Mouse (Mus musculus) embryo, embryonic 11 days (tissue): ENCODE results near the gene Lrrc55.
A peak's percentile ranks its signal among the peaks of the same experiment; 100 is the strongest.
"Not testable (repeated sequence)": the region's sequence is repeated elsewhere in the genome, so short reads cannot be mapped to it uniquely, and the experiment has no call there.

Source experiments
- DNase-seq: peaks from one replicate; pipeline ENCODE4 v3.0.0-alpha.2; 2015

Lrrc55 gene

DNA sequence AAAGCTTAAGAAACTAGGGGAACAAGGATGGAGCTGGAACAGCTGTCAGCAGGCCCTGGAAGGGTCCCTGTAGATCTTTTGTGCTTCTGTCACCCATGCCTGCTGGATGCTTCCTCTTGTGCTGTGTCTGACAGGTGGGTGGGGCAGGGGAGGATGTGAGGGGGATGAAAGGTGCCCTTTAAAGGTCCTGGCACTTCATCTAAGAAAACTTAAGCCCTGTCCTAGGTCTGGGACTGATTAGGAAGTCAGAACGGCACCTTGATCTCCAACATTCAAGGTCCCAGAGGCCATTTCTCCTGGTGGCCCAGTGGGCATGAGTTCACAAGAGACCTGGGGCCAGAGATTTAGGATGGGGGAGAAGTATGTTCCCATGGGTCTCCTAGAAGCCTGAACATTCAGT, at the start of gene Lrrc55:
Gene Lrrc55, minus strand, starts transcription at position 297 of the 400 bp plus-strand sequence.
- no peak for DNase-seq

DNA sequence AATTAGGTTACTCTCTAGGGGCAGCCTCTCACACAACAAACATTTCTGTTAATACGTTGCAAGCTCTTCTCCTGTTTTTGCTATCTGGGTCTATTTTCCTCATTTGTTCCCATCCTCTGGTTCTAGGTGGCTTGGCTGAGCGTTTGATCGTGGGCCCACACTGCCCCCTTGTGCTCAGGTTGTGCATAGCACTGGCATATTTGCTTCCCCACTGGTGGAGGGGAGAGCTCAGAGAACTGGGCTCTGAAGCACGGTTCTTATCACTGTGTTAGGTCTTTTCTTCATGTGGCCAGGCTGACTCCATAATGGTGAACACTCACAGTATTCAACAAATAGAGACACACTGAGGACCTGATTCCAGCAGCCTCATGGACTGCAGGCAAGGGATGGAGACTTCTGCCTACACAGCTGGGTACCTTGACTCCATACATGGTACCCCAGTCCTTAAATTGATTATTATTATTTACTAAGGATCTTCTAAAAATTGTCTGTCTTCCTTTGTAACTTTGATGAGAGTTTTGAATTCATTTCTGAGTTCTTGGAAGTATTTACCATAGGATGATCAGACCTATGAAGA, 49.6 kb upstream of the Lrrc55 start:
- peak; percentile 72 for DNase-seq

DNA sequence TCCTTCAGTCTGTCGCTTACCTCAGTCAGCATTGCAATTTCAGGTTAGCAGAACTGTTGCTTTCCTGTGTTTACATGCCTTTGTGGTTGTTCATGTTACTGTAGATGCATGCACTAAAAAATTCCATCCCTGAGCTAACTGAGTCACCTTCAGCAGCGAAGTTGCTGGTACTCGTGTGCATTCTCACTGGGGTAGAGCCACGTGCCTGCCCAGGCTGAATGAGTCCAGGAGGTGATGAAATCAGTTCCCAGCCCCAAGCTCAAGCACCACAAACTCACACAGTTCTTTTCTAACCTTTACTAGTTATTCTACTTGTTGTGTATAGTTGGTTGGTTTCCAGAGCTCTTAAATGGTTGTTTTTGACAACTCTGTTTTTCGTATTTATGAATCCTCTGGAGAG, 48.7 kb upstream of the Lrrc55 start:
- DNase-seq: no peak

DNA sequence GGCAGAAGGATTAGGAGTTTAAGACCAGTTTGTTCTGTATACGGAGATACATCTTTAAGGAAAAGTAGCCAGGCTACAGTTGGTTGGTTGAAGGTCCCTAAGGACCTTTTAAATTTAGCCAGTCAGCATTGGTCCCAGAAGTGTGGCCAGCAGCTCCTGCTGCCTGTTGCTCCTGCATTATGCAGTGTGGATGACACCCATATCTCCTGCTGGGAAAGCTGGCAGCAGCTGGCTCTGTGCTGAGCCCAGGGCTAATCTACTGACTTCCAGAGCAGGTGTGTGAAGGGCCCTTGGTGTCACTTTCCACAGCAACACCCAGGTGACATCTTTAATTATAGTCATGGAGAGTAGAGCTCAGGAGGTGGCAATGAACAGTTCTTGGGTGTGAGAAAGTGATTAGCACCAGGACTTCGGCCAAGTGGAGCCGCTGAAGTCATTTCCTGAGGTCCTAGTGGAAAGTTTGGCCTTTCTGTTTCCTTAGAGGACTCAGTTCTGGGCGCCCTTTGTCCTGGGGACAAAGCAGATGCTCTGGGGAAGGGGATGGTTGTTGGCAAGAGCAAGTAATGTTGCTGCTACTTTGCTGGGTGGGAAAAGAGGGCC, 41.2 kb upstream of the Lrrc55 start:
- DNase-seq: no peak

GRCm38 (mm10) chr2:85237231-85237630, 40.2 kb upstream of the Lrrc55 start:
- not testable (repeated sequence) for DNase-seq

DNA sequence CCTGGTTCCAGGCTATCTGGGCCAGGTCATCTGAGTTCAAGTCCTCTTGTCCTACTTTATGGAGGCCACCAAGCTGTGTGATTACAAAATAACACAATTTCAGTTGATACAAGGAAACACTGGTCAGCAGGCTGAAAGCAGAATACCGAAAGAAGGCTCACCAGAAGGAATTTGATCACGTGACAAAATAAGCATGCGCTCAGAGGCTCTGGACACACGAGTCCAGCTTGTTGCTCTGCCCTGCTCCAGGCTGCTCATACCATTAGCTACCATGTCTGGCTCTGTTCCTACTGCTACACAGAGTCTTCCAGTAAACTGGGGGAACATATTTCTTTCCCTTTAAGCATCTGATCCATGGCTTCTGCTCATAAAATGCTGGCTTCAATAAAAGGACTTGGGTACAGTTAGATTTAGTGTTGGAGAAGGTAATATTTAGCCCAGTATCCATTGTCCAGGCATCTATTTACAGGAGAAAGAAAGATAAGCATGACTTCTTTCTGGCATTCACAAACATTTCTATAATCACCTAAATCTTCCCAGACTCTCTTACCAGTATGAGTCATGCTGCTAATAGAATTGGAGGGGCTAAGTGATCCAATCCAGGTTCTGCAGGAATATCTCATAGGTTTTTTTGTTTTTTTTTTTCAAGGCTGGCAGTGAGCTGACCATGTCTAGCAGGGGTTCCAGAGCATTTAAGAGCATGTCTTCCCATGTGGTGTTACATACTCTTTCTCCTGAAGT, 33.9 kb upstream of the Lrrc55 start:
- no peak for DNase-seq

DNA sequence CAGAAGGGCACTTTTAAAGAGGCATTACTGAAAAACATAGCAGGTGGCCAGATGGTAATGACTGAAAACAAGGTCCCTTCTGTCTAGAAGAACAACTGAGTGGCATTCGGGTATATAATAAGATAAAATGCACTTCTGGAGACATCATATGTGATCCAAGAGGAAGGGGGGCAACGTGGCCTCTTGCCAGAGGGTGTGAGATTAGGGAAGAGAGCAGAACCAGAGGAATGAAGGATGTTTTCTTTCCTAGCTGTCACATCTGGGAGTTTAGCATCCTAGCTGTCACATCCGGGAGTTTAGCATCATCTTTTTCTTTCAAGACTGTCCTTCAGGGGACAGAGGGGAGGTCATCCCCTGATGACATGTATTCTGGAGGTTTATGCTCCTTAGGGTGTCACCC, 32.6 kb upstream of the Lrrc55 start:
- DNase-seq: no peak

GRCm38 (mm10) chr2:85227816-85228335, 30.9 kb upstream of the Lrrc55 start:
- no peak for DNase-seq

DNA sequence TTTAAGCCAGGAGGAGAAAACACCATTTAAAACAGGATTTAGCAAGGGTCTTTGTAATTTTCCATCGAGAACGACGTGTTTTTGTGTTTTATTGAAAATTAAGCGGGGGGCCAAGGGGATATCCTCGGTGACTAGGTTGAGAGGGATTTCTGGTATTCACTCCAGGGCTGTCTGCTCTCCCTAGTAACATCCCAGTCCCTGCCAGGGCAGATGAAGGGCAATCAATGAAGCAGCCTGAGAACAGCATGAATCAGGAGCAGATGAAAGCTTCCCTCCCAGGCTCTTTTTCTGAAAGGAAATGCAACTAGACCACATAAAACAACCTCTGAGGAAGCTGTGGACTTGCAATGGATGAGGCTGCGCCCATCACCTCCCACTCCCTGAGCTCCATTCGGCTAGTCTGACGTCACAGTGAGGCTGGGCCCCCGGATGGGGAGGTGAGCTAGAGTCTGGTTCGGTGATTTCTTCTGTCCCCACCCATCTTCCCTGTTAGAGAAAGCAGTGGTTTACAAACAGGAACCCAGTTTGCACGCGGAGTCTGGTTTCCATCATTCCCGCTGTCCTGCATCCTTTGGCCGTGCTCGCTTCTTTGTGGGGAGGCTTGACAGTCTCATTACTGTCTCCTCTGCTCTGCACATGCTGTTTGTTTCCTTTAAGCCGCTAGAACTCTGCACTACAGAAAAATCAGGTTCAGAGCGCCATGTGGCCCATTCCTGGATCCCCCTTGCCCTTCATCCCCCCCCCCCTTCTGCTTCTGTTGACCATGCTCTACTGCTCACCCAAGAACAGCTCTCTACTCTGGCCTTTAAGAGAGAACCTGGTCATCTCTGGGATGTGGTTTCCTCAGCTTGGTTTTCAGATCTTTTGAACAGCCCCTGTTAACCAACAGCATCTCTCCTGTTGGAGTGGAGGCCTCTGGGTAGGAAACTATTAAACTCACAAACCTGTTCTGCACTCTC, 27.5 kb upstream of the Lrrc55 start:
- DNase-seq: peak; percentile 37

DNA sequence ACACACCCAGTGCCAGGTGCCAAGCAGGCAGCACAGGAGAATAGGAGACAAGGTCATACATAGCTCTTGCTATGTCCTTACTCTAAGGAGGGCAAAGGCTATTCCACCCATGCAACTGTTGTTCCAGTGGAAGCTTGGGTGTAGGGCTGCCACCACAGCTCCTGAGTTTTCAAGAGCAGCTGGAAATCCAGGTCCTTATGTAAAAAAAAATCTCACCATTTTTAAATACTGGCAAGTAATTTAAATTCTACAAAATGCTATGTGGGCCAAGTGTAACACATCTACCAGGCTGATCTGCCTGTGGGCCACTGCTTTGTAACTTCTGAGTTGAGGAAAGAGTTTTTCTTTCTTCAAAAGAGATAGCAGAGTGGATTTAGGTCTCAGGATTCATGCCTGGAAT, 19.6 kb upstream of the Lrrc55 start:
- DNase-seq: no peak

DNA sequence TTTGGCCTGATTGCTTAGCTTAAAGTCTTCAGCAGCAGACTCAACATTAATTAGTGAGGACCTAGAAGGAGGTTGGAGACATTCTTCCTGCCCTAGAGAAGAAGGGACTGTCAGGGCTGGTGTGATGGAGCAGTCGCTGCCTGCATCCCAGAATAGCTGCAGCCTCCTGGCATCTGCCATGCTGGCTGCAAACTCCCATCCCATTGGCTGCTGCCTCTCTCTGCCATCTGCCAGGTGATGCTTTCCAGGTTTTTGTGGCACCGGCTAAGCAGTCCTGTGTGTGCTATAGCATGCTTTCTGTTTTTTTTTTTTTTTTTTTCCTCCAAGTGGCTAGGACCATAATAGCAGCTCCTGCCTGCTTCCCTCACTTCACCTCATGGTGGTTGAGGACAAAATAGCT, 16.7 kb upstream of the Lrrc55 start:
- DNase-seq: no peak

DNA sequence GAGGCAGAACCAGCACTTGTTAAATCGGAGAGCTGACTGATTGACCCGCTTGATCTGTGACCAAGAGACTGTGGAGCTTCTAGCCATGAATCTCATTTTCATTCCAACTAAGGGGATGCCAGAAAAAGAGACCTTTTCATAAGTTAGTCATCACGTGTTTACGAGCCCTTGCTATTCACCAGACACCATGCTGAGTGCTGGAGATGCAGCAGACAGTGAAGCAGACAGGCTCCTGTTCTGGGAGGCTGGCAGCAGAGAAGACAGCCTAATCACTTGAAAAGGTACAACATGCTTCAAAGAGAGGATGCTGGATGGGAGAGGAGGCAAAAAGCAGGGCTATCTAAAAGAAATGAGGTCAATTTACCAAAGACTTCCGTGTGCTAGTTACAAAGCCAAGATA, 12.3 kb upstream of the Lrrc55 start:
- no peak for DNase-seq

GRCm38 (mm10) chr2:85205170-85205569, 8.2 kb upstream of the Lrrc55 start:
- no peak for DNase-seq

DNA sequence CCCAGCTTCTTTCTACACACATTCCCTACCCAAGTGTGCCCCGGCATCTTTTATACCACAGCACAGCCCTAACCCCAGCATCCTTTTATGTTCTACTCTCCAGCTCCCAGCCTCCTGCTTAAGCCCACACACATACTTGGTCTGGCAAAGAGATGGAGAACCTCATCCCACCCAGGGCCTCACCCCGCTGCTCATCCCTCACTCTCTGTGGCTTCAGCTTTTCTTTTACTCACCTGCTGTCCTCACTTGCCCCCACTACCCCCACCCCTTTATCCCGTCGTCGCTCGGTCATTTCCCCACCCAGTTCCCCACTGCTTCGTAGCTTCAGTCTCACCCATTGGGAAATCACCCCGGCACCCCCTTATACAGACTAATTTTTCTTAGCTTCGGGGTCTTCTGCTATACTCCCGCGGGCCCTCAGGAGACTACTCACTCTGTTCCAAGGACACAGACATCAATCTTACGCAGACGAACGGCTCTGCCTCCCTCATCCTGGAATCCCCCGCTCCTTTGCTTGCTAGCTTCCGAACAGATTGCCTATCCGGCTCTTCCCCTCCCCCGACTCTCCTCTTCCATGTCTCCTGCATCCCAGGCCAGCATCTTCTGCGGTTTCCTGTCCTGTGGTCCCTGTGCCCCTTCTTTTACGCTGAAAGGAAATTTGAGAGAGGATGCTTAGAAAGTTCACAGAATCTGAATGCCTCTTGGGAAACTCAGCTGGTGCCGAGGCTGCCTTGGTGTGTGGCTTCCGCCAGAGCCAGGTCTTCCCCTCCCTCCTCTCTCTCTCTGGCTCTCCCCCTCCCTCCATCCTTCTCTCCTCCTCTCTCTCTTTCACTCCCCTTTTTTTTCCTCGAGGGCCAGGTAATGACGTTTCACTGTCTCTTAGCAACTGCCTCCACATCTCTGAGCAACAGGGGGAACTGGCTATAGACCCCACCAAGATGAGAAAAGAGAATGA, 1.3 kb upstream of the Lrrc55 start:
- DNase-seq: peak; percentile 52

DNA sequence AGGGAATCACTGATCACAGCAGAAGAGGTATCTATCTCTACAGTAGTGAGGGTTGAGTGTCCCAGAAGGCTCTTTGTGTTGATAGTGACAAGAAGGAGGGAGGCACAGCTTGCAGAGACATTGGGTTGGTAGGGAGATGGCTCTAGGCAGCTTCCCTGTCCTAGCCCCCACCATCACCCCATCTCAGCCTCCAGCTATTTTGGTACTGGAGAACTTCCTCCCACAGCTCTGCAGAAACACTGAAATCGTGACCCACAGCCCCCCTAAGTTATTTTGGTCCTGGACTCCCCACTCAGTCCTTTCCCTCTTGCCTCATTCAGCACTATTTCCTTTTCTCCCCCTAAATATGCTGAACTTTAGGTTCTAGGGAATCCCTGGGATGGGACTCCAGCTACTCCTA, 2.4 kb downstream of the Lrrc55 start:
- DNase-seq: no peak

- no peak for DNase-seq
Observed at GRCm38 (mm10) chr2:85187582-85188151, 9.3 kb downstream of the Lrrc55 start.

- DNase-seq: no peak
Observed at GRCm38 (mm10) chr2:85178139-85178800, 18.7 kb downstream of the Lrrc55 start.

GRCm38 (mm10) chr2:85173545-85173944, 23.5 kb downstream of the Lrrc55 start:
- DNase-seq: peak; percentile 10

DNA sequence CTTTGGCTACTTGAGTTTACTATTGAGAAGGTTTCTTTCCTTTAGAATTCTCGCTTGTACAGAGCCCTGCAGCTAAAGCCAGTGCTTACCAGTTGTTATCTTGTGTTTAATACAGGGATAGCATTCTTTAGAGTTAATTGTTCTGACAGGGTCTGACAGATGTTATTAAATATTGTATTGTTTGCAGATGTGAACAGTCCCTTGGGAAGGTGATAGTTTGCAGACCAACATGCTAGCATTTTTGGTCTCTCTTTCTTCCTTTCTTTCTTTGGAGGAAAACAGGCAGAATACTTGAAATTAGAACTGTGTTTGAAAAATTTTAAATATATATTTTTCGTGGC, 24.3 kb downstream of the Lrrc55 start:
- DNase-seq: peak; percentile 13

DNA sequence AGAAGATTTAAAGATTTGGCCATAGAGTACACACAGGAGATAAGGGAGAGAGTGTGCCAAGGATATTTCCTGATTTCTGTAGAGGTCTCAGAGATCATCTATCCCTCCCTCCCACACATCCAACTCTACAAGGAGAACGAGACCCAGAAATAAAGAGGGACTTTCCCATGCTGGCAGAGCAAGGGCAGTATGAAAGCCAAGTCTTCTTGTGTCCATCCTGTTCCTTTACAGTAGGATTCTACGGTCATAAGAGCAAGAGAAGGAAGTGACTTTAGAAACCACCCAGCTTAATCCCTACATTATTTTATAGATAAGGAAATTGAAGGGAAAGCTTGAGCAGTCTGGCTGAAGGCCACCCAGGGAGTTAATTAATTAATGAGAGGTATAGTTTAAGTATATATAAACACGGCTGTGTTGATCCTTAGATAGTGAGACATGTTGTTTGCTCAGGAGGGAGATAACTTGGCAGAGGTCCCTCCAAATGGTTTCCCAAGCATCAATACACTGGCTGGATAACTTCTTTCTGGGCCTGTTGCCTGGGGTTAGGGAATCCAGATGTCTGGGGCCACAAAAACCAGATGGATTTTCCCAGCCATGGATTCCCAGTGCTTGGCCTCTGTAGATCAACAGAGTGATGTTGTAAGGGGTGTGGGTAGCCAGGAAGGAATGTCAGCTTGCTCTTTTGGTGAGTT, 24.8 kb downstream of the Lrrc55 start:
- peak; percentile 24 for DNase-seq
